Mouse (Mus musculus): ENCODE measurements around the gene Fam107a. TPM values are rescaled to one million over a fixed set of nuclear protein-coding genes. Genes with fewer than 3 reads are reported as not detected.
"Not testable (repeated sequence)": the region's sequence is repeated elsewhere in the genome, so short reads cannot be mapped to it uniquely, and the experiment has no call there.

Fam107a gene
- polyA plus RNA-seq, 1 experiment from 2014 or later: 0.43 TPM

GRCm38 (mm10) chr14:8309621-8310141 is 8.1 kb downstream of the Fam107a start:
- H3K4me1 ChIP-seq: peaks cover 10% of the 10 kb centered on the region
- H3K4me2 ChIP-seq: no peak overlapping the region
- H3K9me3 ChIP-seq: no peaks in the 10 kb centered on the region
- 12% methylated on average over 9 of the region's 9 CpGs for WGBS
- no peaks in the 10 kb centered on the region for H3K36me3 ChIP-seq (replicated peaks)
- no peak overlapping the region for H3K9ac ChIP-seq
- no peak overlapping the region for H3K4me3 ChIP-seq (replicated peaks)
- H3K27me3 ChIP-seq: peaks cover 5% of the 10 kb centered on the region; the same call in 1 of the 2 replicates
- no peak; the same call in 1 of the 2 replicates for ATAC-seq (ENCODE audit: low FRiP score)
- no peak overlapping the region for H3K27ac ChIP-seq

DNA sequence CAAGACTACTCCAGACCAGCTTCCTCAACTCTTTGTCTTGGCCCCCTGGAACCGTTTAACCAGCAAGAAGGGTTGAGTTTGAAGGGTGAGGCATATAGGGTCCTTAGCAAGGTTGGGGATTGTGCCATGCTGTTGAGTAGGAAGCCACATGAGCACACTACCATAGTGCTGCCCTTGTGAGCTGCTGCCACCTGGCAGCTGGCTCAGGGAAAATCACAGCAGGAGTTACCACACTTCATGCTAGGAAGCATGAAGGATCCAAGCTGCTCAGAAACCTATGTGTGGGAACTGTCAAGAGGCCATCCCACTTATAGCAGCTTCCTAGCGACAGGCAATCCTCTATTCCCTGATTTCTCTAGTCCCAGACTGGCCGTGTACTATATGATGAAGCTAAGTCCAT is 9.2 kb downstream of the Fam107a start:
- Histone ChIP-seq H3K4me2 (no peak overlapping the region), H3K36me3 (replicated peaks) (no peaks in the 10 kb centered on the region), H3K27ac (no peak overlapping the region), H3K4me3 (replicated peaks) (no peak overlapping the region), H3K9me3 (no peaks in the 10 kb centered on the region), H3K9ac (no peak overlapping the region), H3K27me3 (0 out of 2 replicates have a peak, but pooled peaks cover 4% of the 10 kb centered on the region), H3K4me1 (peaks cover 10% of the 10 kb centered on the region)
- WGBS: 82% methylated on average over 3 of the region's 3 CpGs
- ATAC-seq (ENCODE audit: low FRiP score): no peak

DNA sequence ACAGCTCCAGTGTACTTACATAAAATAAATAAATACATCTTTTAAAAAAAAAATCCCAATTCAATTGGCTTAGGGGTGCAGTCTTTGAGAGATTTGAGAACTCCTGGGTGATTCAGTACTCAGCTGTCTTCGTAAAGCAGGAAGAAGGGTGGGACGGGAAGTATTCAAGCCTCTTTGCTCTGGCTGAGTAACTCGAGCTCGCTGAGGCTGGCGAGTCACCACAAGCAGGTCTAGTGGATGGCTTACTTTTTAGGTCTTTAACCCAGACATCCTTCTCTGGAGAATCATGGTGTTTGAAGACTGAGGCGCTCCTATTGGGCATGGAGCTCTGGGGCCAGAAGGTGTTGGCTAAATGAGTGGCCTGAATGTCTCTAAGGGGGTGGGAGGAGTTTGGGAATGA is 10.9 kb downstream of the Fam107a start:
- H3K36me3 ChIP-seq (replicated peaks): no peaks in the 10 kb centered on the region
- H3K9me3 ChIP-seq: no peaks in the 10 kb centered on the region
- no peak for ATAC-seq (ENCODE audit: low FRiP score)
- 83% methylated on average over 6 of the region's 6 CpGs for WGBS
- no peak overlapping the region for H3K4me2 ChIP-seq
- peaks cover 16% of the 10 kb centered on the region for H3K4me1 ChIP-seq
- no peak overlapping the region for H3K9ac ChIP-seq
- no peak overlapping the region for H3K27ac ChIP-seq
- H3K4me3 ChIP-seq (replicated peaks): no peak overlapping the region
- 0 out of 2 replicates have a peak, but pooled peaks cover 4% of the 10 kb centered on the region for H3K27me3 ChIP-seq

GRCm38 (mm10) chr14:8305014-8305413 is 12.8 kb downstream of the Fam107a start:
- no peaks in the 10 kb centered on the region for H3K36me3 ChIP-seq (replicated peaks)
- 63% methylated on average over 3 of the region's 3 CpGs for WGBS
- no peak overlapping the region for H3K9ac ChIP-seq
- no peak for ATAC-seq (ENCODE audit: low FRiP score)
- 0 out of 2 replicates have a peak, but pooled peaks cover 4% of the 10 kb centered on the region for H3K27me3 ChIP-seq
- no peaks in the 10 kb centered on the region for H3K9me3 ChIP-seq
- H3K4me1 ChIP-seq: peaks cover 14% of the 10 kb centered on the region
- H3K4me2 ChIP-seq: no peak overlapping the region
- H3K27ac ChIP-seq: no peak overlapping the region
- no peak overlapping the region for H3K4me3 ChIP-seq (replicated peaks)

- H3K27ac ChIP-seq: no peak overlapping the region
- H3K27me3 ChIP-seq: peaks cover 4% of the 10 kb centered on the region; the same call in 1 of the 2 replicates
- H3K9ac ChIP-seq: no peak overlapping the region
- H3K36me3 ChIP-seq (replicated peaks): no peaks in the 10 kb centered on the region
- H3K4me2 ChIP-seq: no peak overlapping the region
- ATAC-seq (ENCODE audit: low FRiP score): no peak
- peaks cover 6% of the 10 kb centered on the region; the same call in 1 of the 2 replicates for H3K4me1 ChIP-seq
- no peaks in the 10 kb centered on the region for H3K9me3 ChIP-seq
- H3K4me3 ChIP-seq (replicated peaks): no peak overlapping the region
Measured at GRCm38 (mm10) chr14:8304082-8304481, 13.7 kb downstream of the Fam107a start.

DNA sequence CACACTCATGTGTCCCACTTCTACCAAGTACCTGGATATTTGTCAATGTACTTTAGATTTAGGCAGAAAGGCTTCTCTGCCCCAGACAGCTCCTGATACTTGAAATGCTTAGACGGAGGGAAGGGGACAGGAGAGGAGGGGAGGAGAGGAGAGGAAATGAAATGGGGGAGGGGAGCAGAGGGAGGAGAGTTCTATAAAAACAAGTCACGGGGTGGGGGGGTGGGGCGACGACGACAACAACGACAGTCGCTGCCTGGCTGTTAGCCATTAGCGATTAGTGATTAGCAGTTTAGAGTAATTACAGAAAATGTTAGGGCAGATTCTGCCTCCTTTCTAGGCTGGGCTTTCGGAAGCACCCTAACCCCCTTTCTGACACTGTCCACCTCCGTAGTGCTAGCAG is 15.1 kb downstream of the Fam107a start:
- H3K4me1 ChIP-seq: peaks cover 6% of the 10 kb centered on the region; the same call in 1 of the 2 replicates
- H3K4me2 ChIP-seq: 0 out of 2 replicates have a peak overlapping the region, but pooled peaks have one; percentile 13
- peak; percentile 62; the same call in 1 of the 2 replicates for ATAC-seq (ENCODE audit: low FRiP score)
- no peak overlapping the region for H3K9ac ChIP-seq
- WGBS: 16% methylated on average over 7 of the region's 10 CpGs
- H3K27me3 ChIP-seq: peaks cover 3% of the 10 kb centered on the region; the same call in 1 of the 2 replicates
- H3K9me3 ChIP-seq: no peaks in the 10 kb centered on the region
- no peak overlapping the region for H3K27ac ChIP-seq
- H3K4me3 ChIP-seq (replicated peaks): no peak overlapping the region
- no peaks in the 10 kb centered on the region for H3K36me3 ChIP-seq (replicated peaks)

GRCm38 (mm10) chr14:8300281-8300680 is 17.5 kb downstream of the Fam107a start:
- peak; percentile 53; the same call in 1 of the 2 replicates for ATAC-seq (ENCODE audit: low FRiP score)
- Histone ChIP-seq H3K27me3 (peaks cover 3% of the 10 kb centered on the region; the same call in 1 of the 2 replicates), H3K27ac (no peak overlapping the region), H3K4me2 (no peak overlapping the region), H3K9ac (no peak overlapping the region), H3K36me3 (replicated peaks) (no peaks in the 10 kb centered on the region), H3K4me3 (replicated peaks) (no peak overlapping the region), H3K9me3 (no peaks in the 10 kb centered on the region), H3K4me1 (peaks cover 6% of the 10 kb centered on the region; the same call in 1 of the 2 replicates)
- 27% methylated on average over 8 of the region's 8 CpGs for WGBS

DNA sequence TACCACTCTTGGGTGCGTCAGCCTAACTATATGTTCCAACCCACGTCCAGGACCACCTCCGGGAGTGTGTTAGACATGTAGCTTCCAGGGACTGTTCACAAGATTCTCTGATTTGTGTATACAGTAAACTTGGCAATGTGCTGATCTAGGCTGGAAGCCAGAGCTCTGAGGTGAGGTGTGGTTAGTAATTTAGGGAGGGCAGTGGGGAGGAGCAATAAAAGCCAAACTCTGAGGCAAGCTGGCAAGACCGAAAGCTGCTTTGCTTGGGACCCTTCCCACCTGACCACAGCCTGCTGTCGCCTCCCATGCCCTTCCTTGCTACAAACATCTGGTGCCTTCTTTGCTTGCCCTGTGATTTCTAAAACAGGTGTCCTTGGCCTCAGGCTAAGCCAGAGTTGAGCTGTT is 19.9 kb downstream of the Fam107a start:
- no peak overlapping the region for H3K4me3 ChIP-seq (replicated peaks)
- ATAC-seq (ENCODE audit: low FRiP score): no peak
- no peaks in the 10 kb centered on the region for H3K9me3 ChIP-seq
- H3K4me1 ChIP-seq: peaks cover 5% of the 10 kb centered on the region; the same call in 1 of the 2 replicates
- peaks cover 3% of the 10 kb centered on the region; the same call in 1 of the 2 replicates for H3K27me3 ChIP-seq
- no peak overlapping the region for H3K27ac ChIP-seq
- no peak overlapping the region for H3K9ac ChIP-seq
- H3K36me3 ChIP-seq (replicated peaks): no peaks in the 10 kb centered on the region
- no peak overlapping the region for H3K4me2 ChIP-seq
- 89% methylated on average over 5 of the region's 5 CpGs for WGBS

DNA sequence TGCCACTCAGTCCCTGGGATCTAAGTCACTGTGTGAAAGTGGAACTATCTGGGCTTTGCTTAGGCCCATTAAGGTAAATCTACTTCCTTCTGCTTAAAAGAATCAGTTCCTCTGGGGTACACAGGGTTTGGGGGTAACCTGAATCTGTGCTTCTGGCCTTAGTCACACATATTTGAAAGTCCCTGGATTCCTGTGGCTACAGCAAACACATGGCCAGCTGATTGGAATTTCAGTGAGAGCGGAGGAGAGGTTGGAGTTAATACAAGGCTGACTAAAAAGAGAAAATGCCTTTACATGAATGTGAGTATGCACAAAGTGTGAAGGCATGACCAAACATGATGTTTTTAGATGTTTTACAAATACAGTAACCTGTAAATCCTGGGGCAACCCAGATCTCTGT is 23.6 kb downstream of the Fam107a start:
- Histone ChIP-seq H3K27me3 (peaks cover 3% of the 10 kb centered on the region; the same call in 1 of the 2 replicates), H3K36me3 (replicated peaks) (no peaks in the 10 kb centered on the region), H3K9ac (no peak overlapping the region), H3K9me3 (peaks cover 5% of the 10 kb centered on the region), H3K27ac (no peak overlapping the region), H3K4me2 (no peak overlapping the region), H3K4me3 (replicated peaks) (no peak overlapping the region), H3K4me1 (no peaks in the 10 kb centered on the region)
- WGBS: 89% methylated on average over 1 of the region's 1 CpGs
- no peak for ATAC-seq (ENCODE audit: low FRiP score)

DNA sequence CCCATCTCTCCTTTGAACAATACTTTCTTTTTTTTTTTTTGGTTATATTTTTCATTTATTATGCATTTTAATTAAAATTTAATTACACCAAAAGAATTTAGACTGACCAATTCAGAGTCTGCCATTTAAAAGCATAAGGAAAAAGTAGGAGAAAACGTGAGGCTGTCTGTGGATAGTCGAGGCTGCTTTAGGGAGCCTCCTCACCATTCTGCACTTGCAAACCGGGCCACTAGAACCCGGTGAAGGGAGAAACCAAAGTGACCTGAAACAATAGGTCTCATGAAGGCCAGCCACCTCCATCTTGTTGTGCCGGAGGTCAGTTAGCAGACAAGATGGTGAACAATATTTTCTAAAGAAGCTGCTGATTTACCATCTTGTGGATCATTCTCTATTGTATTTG is 31.2 kb downstream of the Fam107a start:
- H3K27ac ChIP-seq; H3K27me3 ChIP-seq; H3K4me1 ChIP-seq; H3K4me2 ChIP-seq; H3K36me3 ChIP-seq (replicated peaks); H3K9ac ChIP-seq; H3K4me3 ChIP-seq (replicated peaks); H3K9me3 ChIP-seq: not testable (repeated sequence)
- ATAC-seq (ENCODE audit: low FRiP score): peak; percentile 83; the same call in 1 of the 2 replicates
- WGBS: 79% methylated on average over 5 of the region's 5 CpGs

- H3K4me1 ChIP-seq: no peaks in the 10 kb centered on the region
- no peaks in the 10 kb centered on the region for H3K36me3 ChIP-seq (replicated peaks)
- no peak for ATAC-seq (ENCODE audit: low FRiP score)
Measured at GRCm38 (mm10) chr14:8283784-8284183, 34.0 kb downstream of the Fam107a start.

DNA sequence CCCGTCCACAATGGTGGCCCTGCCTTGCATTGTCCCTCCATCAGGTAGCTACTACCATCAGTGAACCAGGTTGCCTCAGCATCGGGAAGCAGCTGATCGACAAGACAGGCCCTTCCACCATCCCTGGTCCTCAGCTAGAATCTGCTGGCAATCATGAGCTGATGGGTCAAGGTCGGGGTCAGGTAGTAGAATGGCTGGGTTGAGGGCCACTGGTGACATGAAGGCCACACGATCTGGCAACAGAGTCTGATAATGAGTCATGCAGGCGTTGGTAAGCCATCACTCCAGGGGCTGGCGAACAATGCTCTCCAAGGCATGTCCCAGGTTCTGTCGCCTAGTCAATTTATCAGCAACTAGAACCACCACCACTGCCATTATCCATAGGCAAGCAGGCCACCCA is 46.5 kb downstream of the Fam107a start:
- not testable (repeated sequence) for H3K4me3 ChIP-seq (replicated peaks); H3K4me1 ChIP-seq; H3K27me3 ChIP-seq; H3K36me3 ChIP-seq (replicated peaks); H3K9ac ChIP-seq; ATAC-seq (ENCODE audit: low FRiP score); H3K27ac ChIP-seq; H3K4me2 ChIP-seq; H3K9me3 ChIP-seq
- 88% methylated on average over 8 of the region's 8 CpGs for WGBS

More at GRCm38 (mm10) chr14:8283784-8284183, 34.0 kb downstream of the Fam107a start:
- Histone ChIP-seq H3K9me3 (0 out of 2 replicates have a peak, but pooled peaks cover 3% of the 10 kb centered on the region), H3K4me2 (no peak overlapping the region), H3K27ac (no peak overlapping the region), H3K27me3 (no peaks in the 10 kb centered on the region), H3K4me3 (replicated peaks) (no peak overlapping the region), H3K9ac (no peak overlapping the region)

DNA sequence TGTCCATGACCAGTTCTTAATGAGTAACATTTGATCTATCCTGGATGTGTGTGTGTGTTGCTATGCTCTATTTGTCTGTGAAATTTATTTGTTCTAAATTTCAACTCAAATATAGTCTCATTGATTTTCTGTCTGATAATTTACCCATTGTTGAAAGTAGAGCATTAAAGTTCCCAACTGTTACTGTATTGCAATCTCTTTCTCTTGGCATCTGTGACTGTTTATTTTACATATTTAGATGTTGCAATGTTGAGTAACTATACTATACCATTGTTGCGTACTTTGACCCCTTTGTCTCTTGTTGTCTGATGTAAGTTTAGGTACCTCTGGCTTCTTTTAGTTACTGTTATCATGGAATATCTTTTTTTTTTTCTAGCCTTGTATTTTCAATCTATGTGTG is 53.4 kb downstream of the Fam107a start:
- Histone ChIP-seq H3K9ac (no peak overlapping the region), H3K36me3 (replicated peaks) (no peaks in the 10 kb centered on the region), H3K27ac (no peak overlapping the region), H3K4me3 (replicated peaks) (no peak overlapping the region), H3K9me3 (no peaks in the 10 kb centered on the region), H3K27me3 (no peaks in the 10 kb centered on the region), H3K4me1 (no peaks in the 10 kb centered on the region), H3K4me2 (no peak overlapping the region)
- ATAC-seq (ENCODE audit: low FRiP score): no peak
- 95% methylated on average over 1 of the region's 1 CpGs for WGBS
